Mouse (Mus musculus) heart, postnatal 14 days (tissue): ENCODE measurements around the gene Car15. TPM values are rescaled to one million over a fixed set of nuclear protein-coding genes. Genes with fewer than 3 reads are reported as not detected.
A peak's percentile ranks its signal among the peaks of the same experiment; 100 is the strongest.

ENCODE experiments used
- DNase-seq, 2 experiments: peaks; one replicate each; pipeline ENCODE4 v3.0.0; 2021 to 2022
- intact Hi-C: fragments of 180-260 bp; cut with DNase I; formaldehyde crosslinking; loops from one replicate; pipeline ENCODE4 v1.15.1; 2025
- long read RNA-seq, 2 experiments: library from polyadenylated mRNA; stranded (forward); transcript quantifications; one replicate each; pipeline ENCODE4 v2.0.0; 2021
- total RNA-seq, 2 experiments: library from RNA; stranded (reverse); gene quantifications; 2 replicates each; pipeline ENCODE4 v1.2.3; 2021

The Car15 gene
- total RNA-seq, result 1 to 10 TPM; 1.5 to 2.5 TPM
- long read RNA-seq, experiment 1, partial matches to known transcripts, result 0 of 1 reads
- long read RNA-seq, experiment 1, other reads (novel, unspliced or antisense), result 1 of 1 reads
- long read RNA-seq, experiment 2, result 0 reads

DNA sequence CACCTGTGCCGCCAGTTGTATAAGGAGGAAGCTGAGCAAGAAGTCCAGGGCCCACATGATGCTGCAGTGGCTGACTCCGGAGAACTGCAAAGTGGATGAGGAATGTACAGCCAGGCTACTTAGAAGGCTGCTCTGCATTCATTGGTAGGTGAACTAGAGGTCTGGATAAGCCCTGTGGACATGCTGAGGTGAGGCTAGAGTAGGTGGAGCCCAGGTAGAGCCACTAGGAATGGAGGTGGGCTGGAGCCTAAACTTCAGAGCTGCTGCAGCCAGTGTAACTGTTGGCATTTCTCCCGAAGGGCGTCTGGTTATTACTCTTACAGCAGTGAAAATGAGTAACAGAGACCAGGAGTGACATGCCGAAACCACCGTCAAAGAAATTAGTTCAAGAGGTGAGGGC, at the start of gene Car15:
Gene Car15 (minus strand): TSS at position 314 of the 400 bp plus-strand sequence.
- no peak for DNase-seq
- intact Hi-C loops, result no loop called here

DNA sequence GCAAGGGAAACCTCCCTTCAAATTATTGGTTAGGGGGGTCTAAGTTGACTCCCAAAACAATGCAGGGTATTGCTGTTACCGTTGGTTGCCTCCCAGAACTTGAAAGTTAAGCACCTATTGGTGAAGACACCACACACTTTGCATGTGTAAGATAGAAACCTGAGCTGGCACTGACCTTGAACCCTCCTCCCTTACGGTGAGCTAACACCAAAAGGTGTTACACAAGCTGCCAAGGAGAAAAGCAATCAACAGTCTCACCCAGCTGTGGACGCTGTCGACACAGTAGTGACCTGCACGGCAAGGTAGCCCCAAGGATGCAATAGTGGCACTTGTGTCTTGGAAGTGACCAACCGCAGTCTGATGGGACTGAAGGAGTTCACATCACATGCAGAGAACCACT, 46.0 kb upstream of the Car15 start:
- no peak for DNase-seq
- intact Hi-C loops, result no loop called here

DNA sequence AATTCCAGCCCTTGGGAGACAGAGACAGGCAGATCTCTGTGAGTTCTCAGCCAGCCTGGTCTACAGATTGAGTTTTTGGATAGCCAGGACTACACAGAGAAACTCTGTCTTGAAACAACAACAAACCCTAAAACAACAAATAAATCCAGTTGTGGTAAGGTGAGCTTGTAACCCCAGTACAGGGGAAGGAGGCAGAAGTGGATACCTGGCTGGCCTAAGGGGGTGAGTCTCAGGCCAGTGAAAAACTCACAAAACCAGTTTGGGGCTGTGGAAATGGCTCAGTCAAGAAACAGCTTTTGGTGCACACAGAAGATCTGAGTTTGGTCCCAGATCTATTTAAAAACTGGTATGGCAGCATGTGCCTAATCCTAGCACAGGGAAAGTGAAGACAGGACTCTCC, 44.0 kb upstream of the Car15 start:
- intact Hi-C loops, result no loop called here
- DNase-seq, result no peak

DNA sequence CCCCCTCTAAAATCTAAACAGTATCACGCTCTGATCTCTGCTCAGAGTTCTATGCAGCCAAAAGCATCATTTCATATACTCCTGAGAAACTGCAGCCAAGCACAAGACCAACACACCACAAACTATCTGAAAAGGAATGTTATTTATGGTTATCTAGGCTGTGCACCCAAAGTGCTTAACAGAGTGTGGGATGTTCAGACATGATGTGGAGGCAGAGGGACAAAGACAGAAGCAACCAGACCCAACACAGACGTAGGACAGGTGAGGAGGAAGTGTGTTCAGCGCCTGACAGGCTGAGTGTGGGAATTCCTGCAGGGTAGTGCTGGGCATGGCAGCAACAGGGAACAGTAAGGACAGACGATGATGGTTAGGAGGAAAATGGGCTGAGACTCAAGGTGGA, 41.4 kb upstream of the Car15 start:
- intact Hi-C loops, result no loop called here
- no peak for DNase-seq

DNA sequence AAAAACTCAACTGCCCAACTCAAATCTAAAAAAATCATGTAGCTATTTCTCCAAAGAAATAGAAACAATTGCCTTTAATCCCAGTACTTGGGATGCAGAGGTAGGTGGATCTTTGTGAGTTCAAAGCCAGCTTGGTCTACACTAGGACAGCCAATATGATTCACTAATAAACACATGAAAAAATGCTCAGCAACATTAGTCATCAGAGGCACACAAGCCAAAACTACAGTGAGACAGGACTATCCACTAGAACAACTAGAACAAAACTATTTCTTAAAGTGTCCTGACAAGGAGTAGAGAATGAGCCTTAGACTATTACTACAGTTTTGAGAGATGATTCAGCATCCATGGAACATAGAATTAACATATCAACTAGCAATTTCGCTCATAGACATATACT, 37.9 kb upstream of the Car15 start:
- no peak for DNase-seq
- intact Hi-C loops, result no loop called here

DNA sequence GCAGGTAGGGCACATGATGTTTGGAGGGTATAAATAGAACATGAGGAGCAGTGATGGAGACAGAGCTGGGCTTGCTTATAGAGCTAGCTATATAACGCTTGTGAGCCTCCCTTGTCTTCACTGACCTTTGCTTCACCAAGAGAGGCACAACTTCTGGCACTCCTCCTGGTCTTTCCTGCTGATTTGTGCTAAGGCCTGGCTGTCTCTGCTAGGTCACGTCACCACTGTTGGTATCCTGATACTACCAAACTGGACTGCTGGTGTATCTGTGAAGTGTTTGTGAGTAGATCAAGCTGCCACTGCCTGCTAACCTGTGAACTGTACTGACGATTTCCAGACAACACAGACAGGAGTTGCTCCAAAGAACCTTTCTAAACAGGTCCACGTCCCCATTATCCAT, 37.0 kb upstream of the Car15 start:
- DNase-seq, result no peak

DNA sequence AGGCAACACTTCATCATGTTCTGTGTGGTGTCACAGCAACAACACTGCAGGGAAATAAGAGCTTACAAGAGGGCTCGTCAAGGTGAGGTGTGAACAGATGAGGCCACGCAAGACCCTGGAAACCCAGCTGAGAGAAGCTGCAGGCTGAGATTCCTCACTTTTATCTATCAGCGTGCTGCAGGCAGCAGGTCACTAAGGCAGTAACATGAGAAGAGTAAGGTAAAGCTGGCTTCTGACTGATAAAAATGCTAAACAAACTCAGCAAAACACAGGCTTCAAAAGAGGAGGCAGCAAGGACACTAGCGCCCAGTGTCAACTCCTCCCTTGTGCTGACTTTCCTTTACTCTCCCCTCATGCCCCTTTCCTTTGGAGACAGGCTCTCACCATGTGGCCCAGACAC, 34.8 kb upstream of the Car15 start:
- DNase-seq, result no peak
- intact Hi-C loops, result no loop called here

More for the DNA sequence above, 37.0 kb upstream of the Car15 start:
- intact Hi-C loops, result no loop called here

DNA sequence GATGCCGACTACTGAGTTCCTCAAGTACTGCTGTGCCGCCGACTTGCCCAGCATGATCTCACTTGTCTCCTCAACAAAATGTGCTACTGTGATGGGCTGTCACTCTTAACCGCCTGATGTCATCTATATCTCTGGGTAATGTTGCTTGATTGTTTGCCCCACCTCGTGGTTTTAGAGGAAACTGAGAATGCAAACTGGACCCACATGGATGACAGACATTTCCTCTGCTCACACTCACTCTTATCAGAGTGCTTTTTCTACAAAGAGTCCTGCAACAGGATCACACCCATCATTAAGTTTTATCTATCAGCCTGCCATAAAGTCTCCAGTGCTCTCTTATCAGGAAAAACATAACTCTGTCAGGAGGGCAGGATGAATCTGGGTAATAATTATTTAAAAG, 33.1 kb upstream of the Car15 start:
- intact Hi-C loops, result no loop called here
- no peak for DNase-seq

DNA sequence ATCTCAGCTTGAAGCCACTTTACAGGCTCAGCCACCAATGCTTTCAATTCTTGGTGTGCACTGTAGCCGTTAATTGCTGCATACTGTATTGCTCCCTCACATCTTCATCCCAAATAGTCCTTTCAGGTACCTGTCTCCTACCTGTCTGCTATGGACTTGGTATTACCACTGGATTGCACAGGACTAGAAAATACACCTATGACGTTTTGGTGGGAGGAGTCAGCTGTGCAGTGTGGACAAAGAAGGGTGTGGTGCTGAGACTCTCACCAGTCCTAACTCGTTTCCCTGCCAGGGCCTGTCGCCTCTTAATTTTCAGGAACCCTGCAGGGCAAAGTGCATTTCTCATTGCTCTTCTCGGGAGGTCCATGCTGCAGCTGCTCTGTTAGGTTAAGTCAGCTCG, 27.6 kb upstream of the Car15 start:
- intact Hi-C loops, result no loop called here
- no peak for DNase-seq

DNA sequence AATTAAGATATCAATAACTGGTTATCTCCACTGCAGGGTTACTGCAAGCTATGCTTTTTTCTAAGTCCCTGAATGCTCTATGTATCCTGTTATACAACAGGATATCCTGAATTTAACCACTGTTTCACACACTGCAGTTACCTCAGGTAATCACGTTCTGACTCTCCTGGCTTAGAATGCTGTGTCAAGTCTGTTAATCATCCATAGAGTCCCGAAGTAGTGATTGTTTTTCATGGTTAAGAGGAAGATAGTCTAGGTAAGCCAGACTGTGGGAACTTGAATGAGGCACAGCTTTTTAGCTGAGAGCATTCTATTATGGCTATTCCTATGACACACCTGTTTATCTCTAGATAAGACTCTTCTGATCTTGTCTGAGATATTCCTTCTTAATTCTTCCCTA, 27.1 kb upstream of the Car15 start:
- DNase-seq, result no peak
- intact Hi-C loops, result no loop called here

DNA sequence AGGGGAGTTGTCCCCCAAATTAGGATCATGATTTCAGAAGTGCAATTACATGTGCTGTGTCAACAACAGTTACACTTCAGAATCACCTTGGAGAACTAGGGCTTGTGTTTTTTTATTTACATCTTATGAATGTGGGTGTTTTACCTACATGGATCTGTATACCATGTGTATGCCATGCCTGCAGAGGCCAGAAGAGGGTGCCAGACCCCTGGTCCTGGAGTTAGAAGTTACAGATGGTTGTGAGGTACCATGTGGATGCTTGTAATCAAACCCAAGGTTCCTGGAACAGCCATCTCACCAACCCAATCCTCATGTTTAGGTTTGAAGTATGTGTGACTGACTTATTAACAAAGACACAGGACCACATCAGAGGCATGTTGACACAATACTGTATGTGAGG, 20.4 kb upstream of the Car15 start:
- intact Hi-C loops, result loop anchor here (1.0 kb wide), 1 partner anchor 80 kb away; no protein-coding TSS in a partner anchor
- DNase-seq, result no peak

DNA sequence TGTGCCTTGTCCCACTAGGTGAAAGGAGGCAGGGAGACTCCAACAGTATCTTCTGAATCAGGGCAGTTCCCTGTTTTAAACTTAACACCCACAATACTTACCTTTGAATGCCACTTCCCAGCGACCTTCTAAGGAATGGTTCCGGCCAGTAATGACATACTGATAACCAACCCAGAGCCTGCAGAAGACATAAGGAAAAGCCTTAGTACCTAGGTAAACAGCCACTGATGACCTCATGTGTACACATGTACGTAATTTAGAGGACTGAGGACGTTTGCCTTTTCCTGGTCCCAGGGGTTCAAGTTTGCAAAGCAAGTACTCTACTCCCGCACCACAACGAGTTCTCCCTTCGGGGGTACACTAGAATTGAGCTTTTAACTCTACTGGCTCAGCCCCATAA, 19.0 kb upstream of the Car15 start:
- DNase-seq, result no peak
- intact Hi-C loops, result no loop called here

DNA sequence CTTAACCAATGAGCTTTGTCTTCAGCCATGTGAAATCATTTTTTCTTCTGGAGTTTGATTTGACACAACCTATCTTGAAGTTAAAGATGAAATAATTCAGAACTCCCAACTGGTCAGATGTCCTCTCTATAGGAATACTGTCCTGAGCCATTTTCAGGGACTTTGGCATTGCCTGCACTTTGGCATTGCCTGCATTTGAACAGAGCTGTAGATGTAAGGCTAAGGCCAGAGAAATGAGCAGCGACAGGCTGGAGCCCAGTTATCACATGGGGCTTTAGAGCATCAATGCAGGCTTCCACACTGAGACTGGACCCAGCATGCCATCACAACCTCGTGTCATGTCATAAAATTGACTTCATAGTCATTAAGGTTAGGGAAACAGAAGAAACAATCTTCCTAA, 15.1 kb upstream of the Car15 start:
- no peak for DNase-seq
- intact Hi-C loops, result no loop called here

DNA sequence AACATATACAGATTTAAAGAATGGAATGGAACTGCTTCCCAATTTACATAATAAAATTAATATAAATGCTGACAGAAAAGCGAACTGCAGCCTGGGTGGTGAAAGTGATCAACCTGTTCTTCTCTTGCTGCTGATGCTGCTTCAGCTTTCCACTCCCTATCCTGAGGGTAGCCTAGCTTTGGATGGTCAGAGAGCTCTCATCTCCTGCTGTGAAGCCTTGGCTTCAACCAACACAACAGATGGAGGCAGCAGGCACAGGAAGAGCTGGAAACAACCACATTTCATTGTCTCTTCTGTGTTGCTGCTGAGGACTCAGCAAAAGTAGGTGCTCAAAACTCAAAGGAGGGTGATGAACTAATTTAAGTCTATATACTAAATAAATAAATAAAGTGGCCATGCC, 13.7 kb upstream of the Car15 start:
- intact Hi-C loops, result no loop called here
- no peak for DNase-seq

DNA sequence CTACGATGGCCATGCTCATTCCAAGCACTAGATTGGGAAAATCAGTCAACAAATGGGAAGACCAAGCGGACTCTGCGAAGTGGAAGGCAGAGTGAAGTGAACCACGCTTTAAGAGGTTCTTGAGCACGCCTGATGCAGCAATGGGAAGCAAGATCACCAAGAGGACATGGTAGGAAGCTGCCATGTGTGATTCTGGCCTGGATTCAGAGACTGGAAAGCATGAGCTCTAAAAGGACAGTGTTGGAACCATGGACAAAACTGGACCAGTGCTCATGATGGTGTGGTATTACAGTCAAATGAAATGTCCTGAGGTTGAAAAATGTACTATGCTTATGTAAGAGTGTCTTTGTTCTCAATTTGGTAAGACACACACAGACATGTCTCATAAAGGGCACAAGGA, 13.2 kb upstream of the Car15 start:
- intact Hi-C loops, result no loop called here
- no peak for DNase-seq

DNA sequence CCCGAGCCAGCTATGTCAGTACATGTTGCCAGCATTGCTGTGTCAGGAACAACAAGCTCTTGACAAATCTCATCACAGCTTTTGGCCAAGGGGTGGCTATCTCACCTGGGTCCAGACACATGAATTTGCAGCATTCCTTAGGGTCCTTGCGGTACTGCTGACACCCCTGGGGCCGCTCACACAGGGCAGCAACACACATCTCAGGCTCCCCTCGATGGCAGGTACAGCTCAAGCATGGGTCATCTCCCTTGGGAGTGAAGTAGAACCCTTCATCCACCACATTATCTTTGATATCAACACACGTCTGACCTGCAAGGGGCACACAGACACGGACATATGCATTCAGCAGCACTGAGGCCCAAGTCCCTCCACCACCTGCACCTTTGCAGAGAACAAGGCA, 11.3 kb upstream of the Car15 start:
- intact Hi-C loops, result no loop called here
- DNase-seq, result no peak

DNA sequence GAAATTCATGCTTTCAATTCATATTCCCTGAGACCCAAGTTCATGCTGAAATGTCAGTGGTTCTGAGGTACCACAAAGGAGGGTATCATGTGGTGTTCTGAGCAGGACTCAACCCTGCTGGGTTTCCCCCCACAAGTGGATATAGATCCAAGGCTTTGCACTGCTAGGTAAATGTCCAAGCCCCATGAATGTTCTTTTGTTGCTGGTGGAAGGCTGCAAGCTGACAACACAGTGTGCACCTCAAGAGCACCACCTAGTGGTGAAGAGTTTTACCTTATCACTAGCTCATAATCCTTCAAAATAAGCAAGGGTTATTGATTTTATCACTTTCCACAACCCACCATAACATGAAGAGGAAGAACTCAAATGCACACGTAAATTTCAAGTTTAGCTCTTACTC, 10.8 kb upstream of the Car15 start:
- peak in 1 of 2 experiments; percentile 64 for DNase-seq
- intact Hi-C loops, result no loop called here

DNA sequence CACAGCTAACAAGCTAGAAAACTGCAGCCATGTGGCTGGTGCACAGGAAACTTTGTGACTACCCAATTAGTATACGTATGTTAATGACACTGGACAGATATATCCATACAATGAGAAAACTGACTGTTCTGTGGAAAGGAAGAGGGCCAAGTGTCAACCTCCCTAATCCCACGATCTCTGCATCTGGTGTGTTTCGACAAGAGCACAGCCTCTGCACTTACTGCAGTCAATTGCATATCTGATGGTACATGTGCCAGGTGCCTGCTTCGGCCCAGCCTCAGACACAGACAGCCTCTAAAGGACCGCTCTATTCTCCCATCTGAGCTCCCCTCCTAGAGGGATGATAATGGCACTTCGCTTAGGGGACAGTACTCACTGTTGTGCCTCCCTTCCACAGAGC, 10.3 kb upstream of the Car15 start:
- DNase-seq, result no peak
- intact Hi-C loops, result no loop called here

DNA sequence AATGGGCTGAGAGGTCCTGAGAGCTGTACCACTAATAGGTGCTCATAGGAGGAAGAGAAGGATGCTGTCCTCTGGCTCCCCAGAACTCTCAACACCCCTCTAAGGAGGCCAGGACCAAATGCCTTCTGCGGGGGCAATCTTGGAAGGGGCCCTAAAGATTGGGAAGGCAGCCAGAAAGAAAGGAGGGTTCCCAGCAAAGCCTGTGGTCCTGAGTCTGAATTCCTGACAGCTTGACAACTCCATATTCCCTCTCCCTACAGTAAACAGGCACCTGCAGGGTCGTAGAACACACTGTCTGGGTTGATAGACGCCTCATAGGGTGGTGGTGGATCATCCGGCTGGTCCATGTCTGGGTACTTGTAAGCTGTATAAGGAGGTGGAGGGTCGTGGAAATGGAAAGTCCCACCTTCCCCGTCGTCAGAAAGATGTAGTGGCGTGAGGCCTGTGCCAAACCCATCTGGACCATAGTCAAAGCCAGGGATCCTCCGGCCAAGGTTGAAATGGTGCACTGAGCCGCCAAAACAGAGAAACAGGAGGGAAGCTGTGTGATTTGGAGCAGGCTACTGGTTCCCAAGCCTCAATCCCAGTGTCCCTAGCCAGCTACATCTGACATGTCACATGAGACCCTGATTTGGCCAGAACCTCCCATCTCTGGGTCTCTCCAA, 5.7 kb upstream of the Car15 start:
- no peak for DNase-seq
- intact Hi-C loops, result no loop called here

DNA sequence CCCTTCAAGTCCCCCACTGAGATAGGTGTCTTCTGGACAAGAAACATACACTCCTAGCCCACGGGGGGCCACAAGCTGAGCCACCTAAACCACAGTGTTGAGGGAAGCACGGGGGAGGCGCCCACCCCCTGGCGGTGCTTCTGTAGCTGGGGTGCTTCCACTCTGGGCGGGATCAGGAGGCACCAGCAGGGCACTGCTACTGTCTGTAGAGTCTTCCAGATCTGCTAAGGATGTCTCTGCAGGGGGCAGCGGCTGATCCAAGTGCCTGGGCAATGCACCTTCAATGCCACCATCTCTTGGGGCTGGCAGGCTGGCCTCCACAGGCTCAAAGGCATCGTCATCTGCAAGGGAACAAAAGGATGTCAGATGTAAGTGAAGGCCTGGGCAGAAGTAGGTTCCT, 4.3 kb upstream of the Car15 start:
- intact Hi-C loops, result no loop called here
- no peak for DNase-seq

DNA sequence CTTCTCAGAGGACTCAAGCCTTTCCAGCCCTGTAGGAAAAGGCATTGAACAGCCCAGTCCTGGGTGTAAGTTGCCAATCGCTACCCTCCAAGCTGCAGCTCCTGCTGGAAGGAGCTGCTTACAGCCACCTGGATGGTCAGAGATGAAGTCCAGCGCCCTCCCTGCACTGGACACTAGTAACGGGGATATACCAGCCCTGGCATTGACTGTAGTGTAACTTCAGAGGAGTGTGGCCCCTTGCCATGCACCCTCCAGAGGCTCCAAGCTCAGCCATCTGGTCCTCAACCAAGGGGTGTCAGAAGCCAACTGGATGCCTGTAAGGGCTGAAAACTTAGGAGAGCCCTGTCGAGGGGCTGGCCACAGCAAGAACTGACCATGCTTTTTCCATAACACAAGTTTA, 1.8 kb upstream of the Car15 start:
- intact Hi-C loops, result no loop called here
- no peak for DNase-seq

DNA sequence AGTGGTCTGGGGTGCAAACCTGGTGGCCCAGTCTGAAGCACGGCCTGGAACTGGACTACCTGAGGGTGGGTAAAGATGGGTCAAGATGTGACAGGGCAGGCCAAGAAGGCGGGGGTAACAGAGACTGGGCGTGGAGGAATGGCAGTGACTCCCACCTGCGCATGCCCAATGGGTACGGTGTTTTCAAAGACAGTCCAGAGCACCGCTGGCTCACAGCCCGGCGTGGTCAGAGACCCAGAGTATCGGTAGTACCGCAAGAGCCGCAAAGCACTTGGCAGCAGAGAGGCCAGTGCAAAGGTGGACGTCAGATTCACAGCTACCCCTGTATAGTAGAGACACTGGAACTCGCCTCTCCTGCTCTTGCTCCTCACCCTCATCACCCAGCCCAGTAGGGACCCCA, 2.7 kb downstream of the Car15 start:
- intact Hi-C loops, result no loop called here
- DNase-seq, result no peak

DNA sequence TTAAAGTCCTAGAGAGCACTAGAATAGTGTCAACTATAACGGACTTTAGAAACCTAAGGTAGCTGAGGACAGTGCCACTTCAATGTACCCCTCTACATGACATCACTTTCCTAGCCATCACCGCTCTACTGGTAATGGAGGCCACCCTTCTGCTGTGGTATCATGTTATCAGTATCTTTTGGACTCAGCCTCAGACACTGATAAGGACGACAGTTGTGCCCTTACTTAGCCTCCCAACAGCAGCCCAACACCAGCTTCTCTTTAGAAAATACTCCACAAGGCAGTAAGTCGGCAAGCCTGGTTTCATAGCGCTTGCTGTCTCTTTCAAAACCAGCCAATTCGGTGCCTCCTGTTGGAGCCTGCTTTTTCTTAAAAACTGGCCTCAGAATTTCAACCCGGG, 3.6 kb downstream of the Car15 start:
- DNase-seq, result no peak
- intact Hi-C loops, result no loop called here
